Mouse (Mus musculus) left cerebral cortex, adult 18-20 months (tissue): ENCODE results near the gene Ankrd52. TPM values are rescaled to one million over a fixed set of nuclear protein-coding genes. Genes with fewer than 3 reads are reported as not detected.
A peak's percentile ranks its signal among the peaks of the same experiment; 100 is the strongest.

Experiments used
- DNase-seq, 2 experiments: peaks; one replicate each; pipeline ENCODE4 v3.0.0; 2021 to 2022; ENCODE audit warnings: low spot score in 2 of 2, mixed read lengths in 1 of 2
- total RNA-seq, 2 experiments: library from RNA; stranded (reverse); gene quantifications; 2 replicates each; pipeline ENCODE4 v1.2.3; 2021

Ankrd52 gene
- total RNA-seq, 2 experiments from 2014 or later, result 51.0 to 52.2 TPM

DNA sequence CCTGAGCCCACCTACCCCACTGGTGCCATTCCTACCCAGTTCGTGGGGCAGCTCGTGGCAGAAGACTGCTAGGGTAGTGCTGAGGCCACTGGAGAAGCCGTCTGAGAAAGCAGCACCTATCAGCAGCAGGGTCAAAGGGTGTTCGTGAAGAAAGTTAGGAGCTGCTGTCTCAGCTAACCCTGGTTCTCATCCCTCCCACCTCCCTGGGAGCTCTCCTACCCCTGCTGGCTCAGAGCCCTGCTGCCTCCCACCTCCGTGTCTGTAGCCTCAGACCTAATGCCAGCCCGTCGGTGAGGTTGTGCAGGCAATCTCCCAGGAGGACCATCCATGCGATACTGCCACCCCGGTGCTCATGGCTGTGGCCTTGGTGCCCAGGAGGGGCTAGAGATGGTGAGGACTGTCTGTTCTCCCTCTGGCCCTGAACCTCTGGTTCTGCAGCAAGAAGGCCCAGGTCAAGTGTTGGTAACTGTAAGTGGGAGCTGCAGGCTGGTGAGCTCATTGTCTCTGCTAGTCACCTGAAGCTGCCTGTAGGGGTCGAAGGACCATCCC, 19.9 kb downstream of the Ankrd52 start:
- no peak for DNase-seq

GRCm38 (mm10) chr10:128397466-128397865, 20.6 kb downstream of the Ankrd52 start:
- no peak for DNase-seq

DNA sequence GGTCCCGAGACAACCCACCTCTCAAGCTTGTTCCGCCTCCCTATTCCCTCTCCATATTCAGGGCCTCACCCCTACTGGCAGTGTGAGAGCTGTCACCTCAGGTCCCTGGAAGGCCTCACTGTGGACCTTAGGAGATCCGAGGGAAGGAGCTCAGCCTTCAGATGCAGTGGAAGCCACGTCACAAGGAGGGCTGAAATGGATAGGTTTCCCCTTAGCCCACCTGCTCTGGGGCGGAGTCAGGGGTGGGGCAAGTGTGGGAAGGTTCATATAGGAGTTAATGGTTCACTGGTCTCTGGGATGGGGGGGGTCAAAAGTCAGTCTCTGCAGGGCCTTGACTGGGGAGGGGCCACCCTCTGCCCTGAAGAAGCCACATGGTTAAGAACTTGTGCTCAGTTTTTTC, 23.4 kb downstream of the Ankrd52 start:
- DNase-seq, result no peak

DNA sequence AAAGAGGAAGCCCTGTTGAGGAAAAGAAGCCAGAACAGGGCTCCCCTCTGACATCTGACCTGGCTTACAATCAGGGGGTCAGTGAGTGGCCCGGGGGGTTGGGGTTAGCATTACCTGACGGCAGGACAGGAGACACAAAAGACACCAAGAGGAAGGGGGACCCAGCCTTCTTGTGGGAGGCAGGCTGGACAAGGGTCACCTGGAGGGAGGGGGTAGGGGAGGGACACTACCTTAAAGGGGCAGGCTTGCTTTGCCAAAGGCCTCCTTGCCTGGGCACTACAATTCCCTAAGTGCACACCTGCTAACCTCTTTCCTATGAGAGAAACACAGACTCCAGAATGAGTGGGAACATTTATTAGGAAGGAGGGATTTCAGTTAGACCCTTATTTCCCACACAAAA, 24.1 kb downstream of the Ankrd52 start, which contains the start of gene Slc39a5:
Gene Slc39a5, minus strand, starts transcription at position 174 of the 400 bp plus-strand sequence.
- DNase-seq, result no peak

DNA sequence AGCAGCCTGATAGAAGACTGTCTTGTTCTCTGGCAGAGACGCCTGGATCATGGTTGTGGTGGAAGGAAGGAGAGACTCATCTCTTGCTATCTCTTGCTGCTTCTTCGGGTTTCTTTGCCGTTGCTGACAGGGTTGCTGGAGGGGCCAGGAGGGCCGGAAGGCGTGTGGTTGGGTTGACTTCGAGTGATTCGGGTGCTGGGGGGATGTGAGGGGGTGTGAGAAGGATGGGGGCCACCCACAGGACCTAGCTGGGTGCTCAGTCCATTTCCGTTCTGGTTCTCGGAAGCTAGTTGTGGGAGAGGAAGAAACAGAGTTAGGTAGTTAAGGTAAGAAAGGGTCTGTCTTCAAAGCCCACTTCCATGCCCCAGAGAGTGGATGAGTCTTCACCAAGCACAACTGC, 24.7 kb downstream of the Ankrd52 start:
- no peak for DNase-seq

DNA sequence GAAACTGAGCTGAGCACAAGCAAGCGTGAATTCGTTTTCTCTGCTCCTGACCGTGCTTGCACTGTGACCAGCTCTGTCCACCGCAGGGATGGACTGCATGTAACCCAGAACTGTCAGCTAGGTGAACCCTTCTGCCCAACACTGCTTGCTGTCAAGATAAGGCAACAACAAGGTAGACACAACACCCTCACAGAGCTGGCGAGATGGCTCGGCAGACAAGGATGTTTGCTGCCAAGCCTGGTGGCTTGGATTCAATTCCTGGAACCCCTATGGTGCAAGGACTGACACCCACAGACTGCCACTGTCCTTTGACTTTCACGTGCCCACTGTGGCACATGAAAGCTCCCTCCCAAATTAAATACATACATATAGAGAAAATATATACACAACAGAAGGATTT, 27.0 kb downstream of the Ankrd52 start:
- no peak for DNase-seq

DNA sequence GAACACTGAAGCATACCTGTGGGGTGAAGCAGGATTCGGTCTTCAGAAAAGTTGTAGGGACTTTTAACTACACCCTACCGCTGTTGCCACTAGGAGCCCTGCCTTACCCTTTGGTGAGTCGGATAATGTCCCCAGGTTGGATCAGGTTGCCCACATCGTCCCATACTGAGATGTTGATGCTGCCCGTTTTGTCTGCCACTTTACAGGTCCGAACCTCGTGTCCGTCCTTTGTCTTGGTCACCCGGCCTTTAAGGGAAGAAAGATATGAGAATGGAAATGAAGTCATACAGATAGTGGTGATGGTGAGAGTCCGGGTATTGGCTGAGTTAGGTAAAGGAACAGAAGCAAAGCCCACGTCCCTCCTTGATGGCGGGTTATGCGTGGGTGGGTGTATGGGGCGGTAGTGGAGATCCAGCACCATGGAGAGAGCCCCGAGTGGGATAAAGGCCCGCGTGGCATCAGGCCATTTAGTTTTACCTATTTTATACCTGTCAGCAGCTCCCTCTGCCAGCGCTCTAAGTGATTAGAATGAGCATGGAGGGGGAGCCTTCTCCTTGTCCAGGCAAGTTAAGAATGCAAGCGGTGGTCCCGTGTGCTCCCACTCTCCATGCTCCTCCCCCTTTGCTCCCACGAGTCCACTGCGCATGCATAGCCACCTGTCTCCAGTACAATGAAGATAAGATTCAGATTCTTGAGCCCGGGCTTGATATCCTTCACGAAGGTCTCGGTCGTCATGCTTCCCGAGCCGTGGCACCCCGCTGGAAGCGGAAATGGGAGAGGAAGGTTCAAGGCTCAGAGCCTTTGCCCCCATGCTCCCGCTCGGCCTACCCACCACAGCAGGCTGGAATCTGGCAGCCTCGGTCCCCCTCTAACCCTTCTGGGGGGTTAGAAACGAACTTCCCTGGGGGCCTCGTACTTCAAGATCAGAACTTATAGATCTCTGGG, 31.9 kb downstream of the Ankrd52 start:
- peak; percentile 48 to 49 for DNase-seq

GRCm38 (mm10) chr10:128409692-128410559, 33.0 kb downstream of the Ankrd52 start:
- peak; percentile 97 to 98 for DNase-seq

- DNase-seq, result no peak
Measured at GRCm38 (mm10) chr10:128410560-128410845, 33.6 kb downstream of the Ankrd52 start.

DNA sequence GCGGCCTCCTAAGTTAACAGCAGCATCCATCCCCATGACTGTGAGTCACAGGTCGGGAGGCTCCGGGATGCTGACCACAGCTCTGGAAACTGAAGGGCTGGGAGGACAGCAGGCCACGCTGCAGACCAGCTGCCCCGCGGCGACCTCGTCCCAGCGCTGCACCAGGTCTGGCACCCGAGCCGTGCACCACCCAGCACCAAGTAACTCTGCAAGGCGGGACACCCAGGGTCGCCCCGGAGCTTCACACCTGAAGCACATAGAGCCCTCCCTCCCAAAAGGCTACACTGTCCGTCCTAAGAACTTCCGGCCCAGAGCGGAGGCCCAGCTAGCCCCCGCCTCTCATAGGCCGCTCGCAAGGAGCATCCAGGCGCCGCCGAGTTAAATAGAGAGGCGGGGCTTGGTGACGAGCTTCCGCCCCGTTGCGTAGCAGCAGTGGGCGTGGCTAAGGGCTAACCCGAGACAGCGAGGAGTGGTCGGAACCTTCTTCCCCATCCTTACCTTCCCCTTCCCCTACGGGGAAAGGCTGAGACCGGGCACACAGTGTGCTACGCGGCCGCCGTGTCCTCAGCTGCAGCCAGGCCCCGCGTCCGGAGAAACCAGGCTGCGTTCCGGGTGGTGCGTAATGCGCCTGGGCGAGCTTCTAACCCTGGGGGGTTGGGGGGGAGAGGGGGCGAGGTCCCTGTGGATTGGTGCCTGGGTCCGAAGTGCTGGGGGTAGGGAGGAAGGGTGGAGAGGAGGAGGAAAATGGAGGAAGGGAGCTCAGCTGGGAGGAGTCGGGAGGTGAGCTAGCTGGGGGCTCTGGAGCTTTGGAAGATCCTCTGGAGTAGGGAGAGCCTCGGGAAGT, 34.5 kb downstream of the Ankrd52 start, which contains the start of the genes Nabp2 and Rnf41:
Gene Nabp2, minus strand, starts transcription at position 282 of the 844 bp plus-strand sequence.
Gene Rnf41, plus strand, starts transcription at position 447 of the 844 bp plus-strand sequence.
- peak; percentile 94 to 95 for DNase-seq

DNA sequence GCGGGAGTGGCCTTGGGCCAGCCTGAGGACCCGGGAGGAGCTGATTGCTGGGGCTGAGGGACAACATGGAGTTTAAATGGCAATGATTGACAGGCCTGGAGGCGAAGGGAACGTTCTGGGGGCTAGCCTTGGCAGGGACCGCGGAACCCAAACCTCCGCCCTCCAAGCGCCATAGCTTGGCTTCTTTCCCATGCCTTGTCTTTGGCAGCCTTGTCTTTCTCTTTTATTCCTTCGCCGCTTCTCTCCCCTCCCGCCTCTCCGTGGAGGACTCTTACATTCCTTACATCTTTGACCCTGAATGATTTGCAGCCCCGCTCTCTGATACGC, 35.1 kb downstream of the Ankrd52 start:
- DNase-seq, result no peak

DNA sequence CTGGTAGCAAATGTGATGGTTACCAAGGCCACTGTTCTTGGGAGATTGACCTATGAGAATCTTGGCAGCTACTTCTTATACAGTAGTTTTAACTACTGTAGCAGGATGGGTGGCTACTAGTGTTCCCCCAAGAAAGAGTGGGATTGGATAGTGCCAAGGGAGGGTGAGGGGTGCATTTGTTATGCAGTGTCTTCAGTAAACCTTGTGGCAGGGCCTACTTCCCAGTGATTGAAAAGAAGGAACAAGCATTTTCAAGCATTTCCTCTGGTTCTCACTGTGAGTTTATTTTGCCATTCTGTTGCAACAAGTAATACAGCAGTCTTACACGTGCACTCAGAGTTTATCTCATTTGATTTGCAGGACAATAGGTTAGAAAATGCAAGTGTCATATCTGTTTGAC, 35.6 kb downstream of the Ankrd52 start:
- DNase-seq, result no peak

DNA sequence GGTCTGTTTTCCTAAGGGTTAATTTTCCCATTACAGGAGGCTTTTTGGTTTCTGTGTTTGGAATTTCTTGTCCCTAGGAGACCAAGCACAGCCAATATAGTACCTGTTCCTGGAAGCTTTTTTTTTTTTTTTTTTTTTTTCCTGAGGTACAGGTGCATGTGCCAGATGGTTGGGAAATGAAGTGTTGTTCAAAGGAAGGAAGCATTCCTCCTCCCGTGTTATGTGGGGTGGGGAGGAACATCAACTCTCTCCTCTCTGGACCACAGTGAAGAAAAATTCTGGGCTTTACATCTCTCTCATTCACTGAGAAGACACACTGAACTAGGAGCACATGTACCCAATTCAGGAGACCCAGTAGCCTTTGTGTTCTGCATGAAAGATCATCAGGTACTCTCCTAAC, 36.2 kb downstream of the Ankrd52 start:
- no peak for DNase-seq

DNA sequence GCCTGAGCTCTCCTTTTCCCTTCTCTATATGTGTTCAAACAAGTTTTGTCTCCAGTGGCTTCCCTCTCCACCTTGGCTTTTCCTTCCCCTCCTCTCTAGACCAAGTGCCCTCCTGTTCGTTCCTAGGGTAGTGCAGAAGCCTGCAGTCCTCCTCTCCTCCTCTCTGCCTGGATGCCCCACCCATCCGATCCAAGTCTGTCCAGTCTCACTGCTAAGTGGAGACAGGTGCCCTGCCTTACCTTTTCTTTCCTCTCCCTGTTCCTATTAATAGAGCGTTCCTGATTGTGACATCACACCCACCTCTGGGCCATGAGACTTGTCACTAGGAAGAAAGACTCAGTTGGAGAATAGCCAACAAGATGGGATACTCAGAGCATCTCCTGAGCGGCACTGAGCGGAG, 37.9 kb downstream of the Ankrd52 start:
- DNase-seq, result no peak

DNA sequence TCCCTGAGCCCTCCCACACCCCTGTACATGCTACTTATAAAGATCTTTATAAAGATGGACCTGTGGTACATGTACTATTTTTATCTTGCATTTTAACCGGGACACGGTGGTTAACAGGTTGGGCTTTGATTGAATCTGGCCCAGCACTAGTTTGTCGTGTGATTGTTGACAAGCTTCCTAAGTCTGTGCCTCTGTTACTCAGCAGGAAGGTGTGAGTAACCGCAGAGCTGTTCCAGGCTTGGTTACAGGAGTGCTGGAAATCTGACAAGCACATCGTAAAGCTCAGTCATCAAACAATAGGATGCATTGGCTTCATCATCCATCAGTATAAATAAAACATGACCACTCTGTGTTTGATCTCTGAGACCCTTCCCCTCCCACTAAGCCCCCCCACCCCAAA, 45.5 kb downstream of the Ankrd52 start:
- no peak for DNase-seq

DNA sequence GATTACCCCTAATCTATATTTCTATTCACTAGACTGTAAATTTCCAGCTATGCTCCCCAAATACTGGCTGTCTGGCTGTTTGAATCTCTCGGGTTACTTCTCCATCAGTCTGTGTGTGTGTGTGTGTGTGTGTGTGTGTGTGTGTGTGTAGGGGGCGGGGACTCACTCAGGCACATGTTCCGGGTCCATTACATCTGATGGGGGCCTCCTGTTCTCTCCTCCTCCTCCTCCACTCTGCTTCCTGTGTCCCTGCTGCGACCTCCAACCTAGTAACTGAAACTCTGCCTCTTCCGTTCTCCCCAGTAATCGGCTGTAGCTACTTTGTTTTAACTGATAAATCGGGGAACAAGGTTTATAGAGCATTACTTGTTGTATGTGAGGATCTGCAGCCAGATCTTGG, 47.7 kb downstream of the Ankrd52 start:
- DNase-seq, result no peak

- DNase-seq, result no peak
Measured at GRCm38 (mm10) chr10:128425260-128425659, 48.3 kb downstream of the Ankrd52 start.

DNA sequence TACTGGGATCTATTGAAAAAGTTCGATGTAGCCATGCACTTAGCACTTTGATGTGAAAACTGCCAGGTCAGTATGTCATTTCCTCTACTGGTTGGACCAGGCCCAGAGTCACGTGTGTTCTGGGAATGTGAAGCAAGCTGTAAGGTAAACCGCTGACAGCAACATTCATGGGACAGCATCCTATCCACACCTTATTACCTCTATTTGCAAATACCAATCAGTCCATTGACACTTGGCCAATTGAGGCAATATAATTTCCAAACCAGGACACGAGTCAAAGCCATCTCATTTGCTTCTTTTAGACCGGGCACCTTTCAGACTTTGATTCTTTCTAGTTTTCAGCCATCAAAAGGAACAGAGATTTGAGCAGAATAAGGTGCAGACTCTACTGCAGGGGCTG, 52.1 kb downstream of the Ankrd52 start:
- no peak for DNase-seq

- no peak for DNase-seq
Measured at GRCm38 (mm10) chr10:128429454-128429853, 52.5 kb downstream of the Ankrd52 start.

GRCm38 (mm10) chr10:128433417-128433816, 56.5 kb downstream of the Ankrd52 start:
- DNase-seq, result no peak

- no peak for DNase-seq
Measured at GRCm38 (mm10) chr10:128434681-128435080, 57.8 kb downstream of the Ankrd52 start.
